9 mouse cellular contexts compared by ENCODE assay signal in the genomic region with DNA sequence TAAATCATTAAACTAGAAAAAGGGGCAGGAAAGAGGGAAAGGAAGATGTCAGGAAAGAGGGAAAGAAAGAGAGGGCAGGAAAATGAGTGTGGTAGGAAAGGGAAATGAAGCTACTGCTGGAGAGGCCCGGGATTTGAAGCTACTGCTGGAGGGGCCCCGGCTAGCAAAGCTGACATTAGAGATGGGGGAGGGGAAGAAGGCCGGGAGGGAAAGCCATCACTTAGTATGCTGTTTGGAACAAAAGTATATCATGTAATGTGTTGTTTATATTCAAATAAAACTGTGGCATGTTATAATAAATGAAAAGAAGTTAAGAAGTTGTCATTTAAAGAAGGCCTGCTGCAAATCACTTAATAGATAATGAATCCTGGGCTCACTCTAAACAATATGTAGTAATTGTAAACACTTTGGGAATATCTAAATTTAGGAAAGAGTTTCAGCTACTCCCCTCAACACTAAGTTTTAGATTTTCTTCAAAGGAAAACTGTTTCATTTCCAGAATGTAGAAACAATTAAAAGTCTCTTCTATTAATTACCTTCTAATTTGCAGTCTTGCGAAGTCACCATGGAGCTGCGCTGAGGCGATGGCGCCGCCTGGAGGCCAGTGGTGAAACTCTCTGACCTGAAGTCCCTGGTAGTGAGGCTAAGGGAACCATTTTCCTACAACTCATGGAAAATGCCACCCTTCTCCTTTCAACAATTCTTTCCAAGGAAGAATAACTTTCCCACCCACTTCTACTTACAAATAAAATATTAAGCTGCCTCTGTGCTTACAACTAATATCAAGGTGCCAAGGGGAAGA.
DNase-seq lines count a peak whose midpoint lies in the region; ATAC-seq and TF ChIP-seq lines count a peak whose summit lies in the region.
"Had no signal": no experiment of that assay in that cellular context is flagged by ENCODE, and none has a peak within 500 bp of the region (broad histone marks: within the 10 kb centered on the region; RNA-seq: fewer than 3 reads in every experiment).

No protein-coding gene starts in this region.

- peak; percentile 25 for DNase-seq in liver, adult 2 months (ENCODE audit: extremely low read depth, low read depth, low spot score)
- DNase-seq in liver, embryonic 11.5 days (ENCODE audit: low spot score), result no peak
- DNase-seq in R1 (ENCODE audit: low read depth, low spot score), result peak; percentile 34
- DNase-seq in embryo, embryonic 11 days, result peak; percentile 68
- DNase-seq in hindbrain, embryonic 14.5 days (ENCODE audit: low spot score), result peak; percentile 84
- peak; percentile 68 for DNase-seq in limb, embryonic 10.5 days (ENCODE audit: low spot score)
- peak; percentile 64 for DNase-seq in retina, postnatal 1 day

- no peak overlapping the region for H3K4me3 ChIP-seq in liver, adult 2 months (ENCODE audit: insufficient read depth, low read depth, low read length)
- no peak overlapping the region for H3K4me3 ChIP-seq in liver, embryonic 11.5 days (ENCODE audit: low read depth, low read length)
- no peak overlapping the region for H3K4me3 ChIP-seq in hindbrain, embryonic 14.5 days (replicated peaks; ENCODE audit: low read length)
- no peak overlapping the region for H3K4me3 ChIP-seq in limb, embryonic 10.5 days
- H3K4me3 ChIP-seq: midbrain, embryonic 12.5 days had no signal

- no peak overlapping the region for H3K27ac ChIP-seq in liver, adult 2 months (replicated peaks; ENCODE audit: insufficient read depth, low read depth, low read length)
- no peak overlapping the region for H3K27ac ChIP-seq in liver, embryonic 11.5 days (ENCODE audit: low read depth, low read length)
- H3K27ac ChIP-seq in hindbrain, embryonic 14.5 days, result no peak overlapping the region
- no peak overlapping the region for H3K27ac ChIP-seq in limb, embryonic 10.5 days
- H3K27ac ChIP-seq: midbrain, embryonic 12.5 days had no signal

- TF ChIP-seq POLR2A in liver, adult 2 months (IDR thresholded peaks at IDR 0.05; ENCODE audit: extremely low read depth, insufficient read depth, low read length), result 0 out of 2 replicates have a peak, but pooled peaks have one; percentile 1

- H3K4me2 ChIP-seq in liver, embryonic 11.5 days, result no peak overlapping the region
- no peak overlapping the region for H3K4me2 ChIP-seq in hindbrain, embryonic 14.5 days (replicated peaks)
- H3K4me2 ChIP-seq: midbrain, embryonic 12.5 days had no signal

- no peaks in the 10 kb centered on the region for H3K36me3 ChIP-seq in liver, adult 2 months (ENCODE audit: control insufficient read depth, insufficient read depth, low read length)
- no peaks in the 10 kb centered on the region for H3K36me3 ChIP-seq in liver, embryonic 11.5 days (ENCODE audit: control insufficient read depth, insufficient read depth, low read length)
- H3K36me3 ChIP-seq in hindbrain, embryonic 14.5 days (replicated peaks; ENCODE audit: control insufficient read depth, insufficient read depth), result no peaks in the 10 kb centered on the region
- H3K36me3 ChIP-seq in limb, embryonic 10.5 days, result no peaks in the 10 kb centered on the region
- H3K36me3 ChIP-seq: midbrain, embryonic 12.5 days had no signal

- WGBS in liver, adult 2 months, result 15% methylated on average over 8 of the region's 8 CpGs
- 16% methylated on average over 8 of the region's 8 CpGs for WGBS in liver, embryonic 11.5 days
- WGBS in hindbrain, embryonic 14.5 days, result 16% methylated on average over 8 of the region's 8 CpGs
- 23% methylated on average over 8 of the region's 8 CpGs for WGBS in limb, embryonic 10.5 days

- peak; percentile 89 for TF ChIP-seq CTCF in liver, adult 2 months (IDR thresholded peaks at IDR 0.05; ENCODE audit: low read depth, low read length)

- no peak for ATAC-seq in liver, embryonic 11.5 days (replicated peaks; ENCODE audit: low FRiP score)
- peak; percentile 53; the same call in 1 of the 2 replicates for ATAC-seq in hindbrain, embryonic 14.5 days (ENCODE audit: low FRiP score)
- ATAC-seq in inflammation-experienced regulatory T-cells, adult 6 months, result no peak

- H3K4me1 ChIP-seq in liver, adult 2 months (ENCODE audit: control insufficient read depth, insufficient read depth, low read length), result no peaks in the 10 kb centered on the region
- no peaks in the 10 kb centered on the region for H3K4me1 ChIP-seq in liver, embryonic 11.5 days (replicated peaks; ENCODE audit: control insufficient read depth, insufficient read depth, low read length)
- H3K4me1 ChIP-seq in hindbrain, embryonic 14.5 days (replicated peaks; ENCODE audit: control insufficient read depth, insufficient read depth, low read length), result no peaks in the 10 kb centered on the region
- H3K4me1 ChIP-seq in limb, embryonic 10.5 days, result peaks cover 25% of the 10 kb centered on the region

- H3K9me3 ChIP-seq in liver, embryonic 11.5 days (ENCODE audit: control insufficient read depth, low read length), result no peaks in the 10 kb centered on the region
- no peaks in the 10 kb centered on the region for H3K9me3 ChIP-seq in hindbrain, embryonic 14.5 days (ENCODE audit: control insufficient read depth, low read length)
- no peaks in the 10 kb centered on the region for H3K9me3 ChIP-seq in limb, embryonic 10.5 days (replicated peaks)
- H3K9me3 ChIP-seq: midbrain, embryonic 12.5 days had no signal

- no peaks in the 10 kb centered on the region for H3K27me3 ChIP-seq in liver, adult 2 months (ENCODE audit: control insufficient read depth, insufficient read depth, low read length)
- no peaks in the 10 kb centered on the region for H3K27me3 ChIP-seq in liver, embryonic 11.5 days (replicated peaks; ENCODE audit: control insufficient read depth, insufficient read depth, low read length)
- no peaks in the 10 kb centered on the region for H3K27me3 ChIP-seq in hindbrain, embryonic 14.5 days (ENCODE audit: control insufficient read depth, insufficient read depth, low read length)
- H3K27me3 ChIP-seq in limb, embryonic 10.5 days (ENCODE audit: low read depth, poor library complexity, severe bottlenecking), result no peaks in the 10 kb centered on the region
- H3K27me3 ChIP-seq: midbrain, embryonic 12.5 days had no signal

- no peak overlapping the region for H3K9ac ChIP-seq in liver, adult 2 months (ENCODE audit: low read depth, low read length)
- H3K9ac ChIP-seq in liver, embryonic 11.5 days (ENCODE audit: low read depth, low read length), result no peak overlapping the region
- no peak overlapping the region for H3K9ac ChIP-seq in hindbrain, embryonic 14.5 days
- H3K9ac ChIP-seq: midbrain, embryonic 12.5 days had no signal

- H3K79me2 ChIP-seq in liver, adult 2 months (ENCODE audit: control insufficient read depth, insufficient read depth, low read length), result no peaks in the 10 kb centered on the region
